Mouse (Mus musculus) liver, embryonic 11.5 days (tissue): ENCODE measurements at regions not wholly inside any gene's neighbourhood (a gene's known extent, or its start where the extent isn't known, plus 50 kb on each side); places are given as distances from the start of the nearest gene placed in this dataset.

Experiments
- ATAC-seq: fragments of 200-750 bp; cut with Nextera tagmentation; replicated peaks from 2 replicates; pipeline ENCODE4 v1.8.0; 2017; ENCODE audit warnings: moderate number of reproducible peaks, mild to moderate bottlenecking, moderate TSS enrichment, moderate library complexity; ENCODE audit not compliant: low FRiP score
- DNase-seq: peaks from one replicate; pipeline ENCODE4 v3.0.0-alpha.2; 2017; ENCODE audit warnings: low spot score
- H3K27ac ChIP-seq: fragments of 300-500 bp; sonication (generic); 2 replicates; pipeline ENCODE4 v1.5.1; 2014; ENCODE audit warnings: mild to moderate bottlenecking, low read depth, low read length, control low read depth
- H3K27me3 ChIP-seq: fragments of 300-500 bp; sonication (generic); replicated peaks from 2 replicates; pipeline ENCODE4 v1.6.1; 2014; ENCODE audit warnings: low read length, mixed read lengths; ENCODE audit not compliant: control insufficient read depth, insufficient read depth
- H3K36me3 ChIP-seq: fragments of 300-500 bp; sonication (generic); 2 replicates; pipeline ENCODE4 v1.6.1; 2014; ENCODE audit warnings: mild to moderate bottlenecking, low read length, moderate library complexity, mixed read lengths; ENCODE audit not compliant: control insufficient read depth, insufficient read depth
- H3K4me1 ChIP-seq: fragments of 300-500 bp; sonication (generic); replicated peaks from 2 replicates; pipeline ENCODE4 v1.6.1; 2014; ENCODE audit warnings: low read length, mixed read lengths; ENCODE audit not compliant: control insufficient read depth, insufficient read depth
- H3K4me2 ChIP-seq: fragments of 300-500 bp; sonication (generic); 2 replicates; pipeline ENCODE4 v1.6.1; 2014; ENCODE audit warnings: mild to moderate bottlenecking, control low read depth, moderate library complexity
- H3K4me3 ChIP-seq: fragments of 300-500 bp; sonication (generic); 2 replicates; pipeline ENCODE4 v1.5.1; 2014; ENCODE audit warnings: low read depth, low read length, control low read depth
- H3K9ac ChIP-seq: fragments of 300-500 bp; sonication (generic); 2 replicates; pipeline ENCODE4 v1.6.1; 2014; ENCODE audit warnings: low read depth, low read length, control low read depth
- H3K9me3 ChIP-seq: fragments of 300-500 bp; sonication (generic); 2 replicates; pipeline ENCODE4 v1.6.1; 2016; ENCODE audit warnings: low read length, inconsistent platforms, mixed read lengths; ENCODE audit not compliant: control insufficient read depth
- WGBS: fragments of 180-500 bp; shearing (Covaris S2); extraction: QIAGEN DNeasy Blood & Tissue Kit; methylation state at CpG from one replicate; pipeline ENCODE4 v1.1.7; 2014; 5-methylcytosine and 5-hydroxymethylcytosine counted together

DNA sequence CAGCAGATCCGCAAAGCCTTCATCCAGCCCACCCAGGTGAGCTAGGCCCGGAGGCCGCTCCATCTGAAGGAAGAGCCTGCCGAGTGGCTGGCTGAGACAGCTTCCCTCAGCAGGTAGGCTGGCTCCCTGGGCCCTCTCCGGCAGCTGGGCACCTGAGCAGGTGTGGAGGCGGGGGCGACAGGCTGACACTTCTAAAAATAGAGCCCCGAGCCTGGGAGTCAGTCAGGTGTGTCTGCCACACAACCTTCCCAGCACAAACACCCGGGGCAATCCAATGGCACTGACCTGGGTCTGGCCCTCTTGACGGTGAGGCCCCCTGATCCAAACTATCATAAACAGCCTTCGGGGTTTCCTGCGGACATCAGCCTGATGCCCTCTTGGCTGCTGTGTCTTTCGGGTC, 58.5 kb downstream of the Zfp36l2 start:
- ATAC-seq, result no peak
- WGBS, result 78% methylated on average over 13 of the region's 13 CpGs

DNA sequence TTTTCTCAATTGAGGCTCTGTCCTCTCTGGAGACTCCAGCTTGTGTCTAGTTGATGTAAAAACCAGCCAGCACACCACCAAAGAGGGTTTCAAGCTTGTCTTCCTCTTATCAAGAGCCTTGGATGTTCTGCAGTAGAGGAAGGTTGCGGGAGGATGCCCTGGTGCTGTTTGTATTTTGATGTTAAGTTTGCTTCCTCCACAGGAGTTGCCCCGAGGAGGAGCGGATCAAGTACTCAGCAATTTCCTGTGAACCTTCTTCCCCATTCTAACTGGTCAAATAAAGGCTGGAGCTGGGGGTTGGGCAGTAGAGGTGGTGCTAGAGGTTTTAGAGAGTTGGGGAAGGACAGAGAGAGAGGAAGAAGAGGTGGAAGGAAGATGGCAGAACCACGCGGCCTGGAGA, 59.5 kb downstream of the Zfp36l2 start:
- H3K4me3 ChIP-seq, result no peak overlapping the region
- H3K4me1 ChIP-seq, result no peaks in the 10 kb centered on the region
- ATAC-seq (no peak), DNase-seq (no peak)
- no peak overlapping the region for H3K4me2 ChIP-seq
- H3K27ac ChIP-seq, result no peak overlapping the region
- no peaks in the 10 kb centered on the region for H3K9me3 ChIP-seq
- WGBS, result 57% methylated on average over 5 of the region's 5 CpGs
- no peaks in the 10 kb centered on the region for H3K27me3 ChIP-seq
- no peaks in the 10 kb centered on the region for H3K36me3 ChIP-seq
- no peak overlapping the region for H3K9ac ChIP-seq

More for the DNA sequence above, 58.5 kb downstream of the Zfp36l2 start:
- no peaks in the 10 kb centered on the region for H3K9me3 ChIP-seq
- H3K27me3 ChIP-seq, result no peaks in the 10 kb centered on the region
- no peak for DNase-seq
- no peak overlapping the region for H3K4me3 ChIP-seq
- H3K27ac ChIP-seq, result no peak overlapping the region
- H3K4me2 ChIP-seq, result no peak overlapping the region
- H3K4me1 ChIP-seq, result peaks cover 4% of the 10 kb centered on the region; the same call in 1 of the 2 replicates
- H3K9ac ChIP-seq, result no peak overlapping the region
- H3K36me3 ChIP-seq, result no peaks in the 10 kb centered on the region

DNA sequence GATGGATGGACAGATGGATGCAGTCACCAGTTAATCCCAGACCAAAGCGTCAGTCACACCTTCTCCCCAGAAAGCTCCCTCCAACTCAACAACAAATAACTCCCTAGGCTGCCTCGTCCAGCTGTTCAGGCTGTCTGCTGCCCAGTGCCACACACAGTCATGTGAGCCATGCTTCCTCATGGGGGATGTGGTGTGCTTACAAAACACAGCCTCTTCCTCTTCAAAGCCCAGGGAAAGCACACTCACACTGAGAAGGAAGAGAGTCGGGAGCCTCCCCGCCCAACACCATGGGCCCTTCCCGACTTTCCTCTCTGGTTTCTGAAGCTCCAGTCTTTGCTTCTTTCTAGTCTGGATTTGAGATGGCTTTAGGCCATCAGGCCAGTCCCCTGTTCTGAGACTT, 61.6 kb downstream of the Zfp36l2 start:
- Histone ChIP-seq H3K9me3 (no peaks in the 10 kb centered on the region), H3K9ac (no peak overlapping the region), H3K36me3 (no peaks in the 10 kb centered on the region), H3K4me2 (no peak overlapping the region), H3K4me1 (no peaks in the 10 kb centered on the region), H3K4me3 (no peak overlapping the region), H3K27ac (0 out of 2 replicates have a peak overlapping the region, but pooled peaks have one; percentile 2), H3K27me3 (no peaks in the 10 kb centered on the region)
- 56% methylated on average over 5 of the region's 5 CpGs for WGBS
- ATAC-seq, result no peak
- DNase-seq, result no peak

DNA sequence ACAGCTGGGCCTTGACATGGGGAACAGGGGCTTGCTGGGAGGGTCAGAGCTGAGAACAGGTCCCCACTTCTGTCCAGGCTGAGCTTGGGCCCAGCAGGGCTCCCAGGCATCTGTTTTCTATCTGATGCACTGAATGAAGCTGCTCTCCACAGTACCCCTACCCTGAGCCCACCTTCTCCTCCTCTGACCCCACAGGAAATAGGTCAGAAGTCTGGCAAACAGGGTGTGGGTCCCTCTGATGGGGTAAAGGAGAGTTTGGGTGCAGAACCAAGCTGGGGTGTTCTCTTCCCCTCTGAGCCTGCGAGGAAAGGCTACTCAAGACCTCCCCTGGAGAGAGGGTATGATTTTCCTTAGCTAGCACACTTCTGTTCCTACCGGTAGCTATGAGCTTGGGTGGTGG, 64.6 kb downstream of the Zfp36l2 start:
- H3K9me3 ChIP-seq, result no peaks in the 10 kb centered on the region
- H3K27ac ChIP-seq, result no peak overlapping the region
- no peak overlapping the region for H3K4me2 ChIP-seq
- DNase-seq (no peak), ATAC-seq (no peak)
- no peak overlapping the region for H3K4me3 ChIP-seq
- H3K27me3 ChIP-seq, result no peaks in the 10 kb centered on the region
- H3K9ac ChIP-seq, result no peak overlapping the region
- 74% methylated on average over 2 of the region's 2 CpGs for WGBS
- H3K36me3 ChIP-seq, result no peaks in the 10 kb centered on the region
- H3K4me1 ChIP-seq, result peaks cover 16% of the 10 kb centered on the region

DNA sequence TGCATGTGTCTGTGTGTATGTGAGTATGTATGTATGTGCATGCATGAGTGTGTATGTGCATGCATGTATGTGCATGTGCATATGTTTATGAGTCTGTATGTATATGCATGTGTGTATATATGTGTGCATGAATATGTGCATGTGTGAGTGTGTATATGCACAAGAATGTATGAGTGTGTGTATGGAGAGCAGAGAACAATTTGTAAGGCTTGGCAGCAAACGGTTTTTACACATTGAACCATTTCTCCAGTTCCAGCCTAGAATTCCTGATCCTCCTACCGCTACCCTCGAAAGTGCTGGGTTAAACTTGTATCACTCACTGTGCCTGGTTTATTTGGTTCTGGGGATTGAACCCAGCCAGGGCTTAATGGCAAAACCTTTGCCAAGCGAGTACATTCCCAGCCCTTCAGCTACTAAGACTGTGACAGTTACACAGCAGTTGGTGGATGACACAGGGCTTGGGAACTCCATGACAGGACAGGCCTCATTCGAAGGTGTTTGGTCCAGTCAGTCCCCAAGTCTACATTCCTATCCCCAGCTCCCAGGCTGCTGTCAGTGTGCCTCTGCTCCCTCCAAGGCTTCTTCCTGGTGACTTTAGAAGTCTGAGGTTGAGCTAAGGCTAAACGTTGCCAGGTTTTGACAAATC, 65.1 kb downstream of the Zfp36l2 start:
- no peaks in the 10 kb centered on the region for H3K36me3 ChIP-seq
- H3K4me1 ChIP-seq, result peaks cover 21% of the 10 kb centered on the region
- DNase-seq (no peak), ATAC-seq (no peak)
- WGBS, result 79% methylated on average over 6 of the region's 6 CpGs
- no peaks in the 10 kb centered on the region for H3K9me3 ChIP-seq
- H3K4me2 ChIP-seq, result no peak overlapping the region
- H3K9ac ChIP-seq, result no peak overlapping the region
- no peak overlapping the region for H3K4me3 ChIP-seq
- no peak overlapping the region; the same call in 1 of the 2 replicates for H3K27ac ChIP-seq
- no peaks in the 10 kb centered on the region for H3K27me3 ChIP-seq

DNA sequence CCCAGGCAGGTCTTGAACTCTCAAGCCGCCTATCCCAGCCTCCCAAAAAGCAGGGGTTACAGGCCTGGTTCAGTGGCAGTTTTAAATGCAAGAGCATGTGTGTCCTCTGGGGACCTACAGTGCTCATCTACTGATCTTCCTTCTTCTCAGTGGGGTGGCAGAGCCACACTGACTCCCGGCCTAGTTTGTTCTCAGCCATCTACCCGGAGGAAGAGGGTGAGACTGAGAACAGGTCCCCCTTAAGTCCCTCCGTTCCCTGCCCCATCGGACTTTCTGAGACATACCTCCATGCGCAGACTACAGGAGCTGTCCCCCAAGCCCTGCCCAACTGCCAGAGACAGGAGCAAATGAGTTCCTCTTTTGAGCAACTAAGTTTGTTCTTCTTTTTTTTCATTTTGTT, 66.5 kb downstream of the Zfp36l2 start:
- no peak for ATAC-seq
- Histone ChIP-seq H3K4me2 (peak overlapping the region; percentile 23; the same call in 1 of the 2 replicates), H3K9me3 (no peaks in the 10 kb centered on the region), H3K27ac (no peak overlapping the region), H3K9ac (no peak overlapping the region), H3K27me3 (no peaks in the 10 kb centered on the region), H3K36me3 (no peaks in the 10 kb centered on the region), H3K4me3 (no peak overlapping the region), H3K4me1 (peaks cover 32% of the 10 kb centered on the region)
- WGBS, result 46% methylated on average over 6 of the region's 6 CpGs
- no peak for DNase-seq

DNA sequence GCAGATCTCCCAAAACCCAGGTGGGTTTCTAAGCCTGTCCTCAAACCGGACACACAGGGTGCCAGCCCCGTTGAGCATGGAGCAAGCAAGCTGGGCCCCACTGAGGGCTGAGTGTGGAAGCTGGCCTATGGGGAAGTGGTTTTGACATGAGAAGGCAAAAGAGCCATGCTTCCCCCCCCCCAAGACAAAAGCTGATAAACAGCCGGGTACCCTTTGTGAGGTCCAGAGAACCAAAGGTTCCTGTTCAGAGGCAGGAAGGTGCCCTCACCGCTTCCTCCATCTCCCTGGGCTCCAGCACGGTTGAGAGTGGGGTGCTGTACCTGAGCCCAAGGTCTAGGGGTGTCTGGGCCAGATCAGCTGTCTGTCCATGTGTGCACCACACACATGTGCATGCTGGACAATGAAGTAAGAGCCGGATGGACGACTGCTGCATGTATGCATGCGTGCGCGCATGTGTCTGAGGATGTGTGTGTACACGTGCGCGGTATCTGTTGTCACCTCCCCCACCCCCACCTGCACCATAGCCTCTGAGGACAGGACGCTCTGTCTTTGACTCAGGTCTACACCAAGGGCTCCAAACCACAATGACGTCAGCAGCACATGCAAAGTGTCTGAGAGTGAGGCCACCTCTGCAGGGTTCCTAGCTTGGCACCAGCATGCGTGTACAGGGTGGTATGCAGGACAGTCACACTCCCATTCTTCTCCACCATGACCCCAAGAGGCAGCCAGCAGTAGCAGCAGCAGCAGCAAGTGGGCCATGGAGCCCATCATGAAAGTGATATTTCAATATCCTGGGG, 68.3 kb downstream of the Zfp36l2 start:
- 63% methylated on average over 16 of the region's 16 CpGs for WGBS
- Histone ChIP-seq H3K4me2 (peak overlapping the region; percentile 13; the same call in 1 of the 2 replicates), H3K9ac (no peak overlapping the region), H3K9me3 (no peaks in the 10 kb centered on the region), H3K4me3 (no peak overlapping the region), H3K36me3 (no peaks in the 10 kb centered on the region), H3K4me1 (peaks cover 50% of the 10 kb centered on the region), H3K27me3 (no peaks in the 10 kb centered on the region), H3K27ac (no peak overlapping the region; the same call in 1 of the 2 replicates)
- ATAC-seq, result 0 out of 2 replicates have a peak, but pooled peaks have one; percentile 8
- no peak for DNase-seq

DNA sequence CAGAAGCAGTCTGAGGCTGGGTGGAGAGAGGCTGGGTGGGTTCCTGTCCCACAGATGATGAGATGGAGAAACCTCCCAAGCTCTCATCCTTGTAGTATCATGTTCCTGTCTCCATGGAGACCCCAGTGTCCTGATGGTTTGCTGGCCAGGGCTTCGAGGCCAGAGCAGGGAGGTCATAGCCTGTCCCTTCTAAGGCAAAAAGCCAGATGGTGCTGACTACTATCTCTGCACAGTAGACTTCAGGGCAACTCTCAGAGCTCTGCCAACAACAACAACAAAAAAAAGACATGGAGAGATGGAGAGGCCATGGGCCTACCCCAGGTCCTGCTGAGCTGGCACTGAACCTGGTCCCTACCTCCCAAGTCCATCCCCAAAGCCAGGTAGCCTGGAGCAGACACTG, 69.0 kb downstream of the Zfp36l2 start:
- H3K9ac ChIP-seq, result no peak overlapping the region
- 43% methylated on average over 1 of the region's 1 CpGs for WGBS
- H3K27ac ChIP-seq, result 0 out of 2 replicates have a peak overlapping the region, but pooled peaks have one; percentile 50
- no peak for DNase-seq
- H3K4me1 ChIP-seq, result peaks cover 56% of the 10 kb centered on the region
- no peaks in the 10 kb centered on the region for H3K9me3 ChIP-seq
- no peak overlapping the region for H3K4me3 ChIP-seq
- no peaks in the 10 kb centered on the region for H3K27me3 ChIP-seq
- H3K36me3 ChIP-seq, result no peaks in the 10 kb centered on the region
- peak overlapping the region; percentile 9; the same call in 1 of the 2 replicates for H3K4me2 ChIP-seq
- ATAC-seq, result no peak
